Mouse (Mus musculus) ovary, postnatal 10 days (tissue): ENCODE data around the gene Gm884.

Experiments used
- DNase-seq: peaks from one replicate; pipeline ENCODE4 v3.0.0; 2022; ENCODE audit warnings: low spot score

Gene Gm884

GRCm38 (mm10) chr11:103621040-103621439 is at the start of gene Gm884:
Gene Gm884 (minus strand): TSS chr11:103621140.
- no peak for DNase-seq

- DNase-seq: no peak
These were observed 46.0 kb upstream of the Gm884 start for GRCm38 (mm10) chr11:103666907-103667426.

GRCm38 (mm10) chr11:103666181-103666906 is 45.4 kb upstream of the Gm884 start:
- DNase-seq: no peak

GRCm38 (mm10) chr11:103665695-103666094 is 44.8 kb upstream of the Gm884 start:
- DNase-seq: no peak

- DNase-seq: no peak
These were observed 42.2 kb upstream of the Gm884 start for GRCm38 (mm10) chr11:103663119-103663518.

GRCm38 (mm10) chr11:103662546-103662945 is 41.6 kb upstream of the Gm884 start:
- no peak for DNase-seq

GRCm38 (mm10) chr11:103661863-103662262 is 40.9 kb upstream of the Gm884 start:
- DNase-seq: no peak

- no peak for DNase-seq
These were observed 37.2 kb upstream of the Gm884 start for GRCm38 (mm10) chr11:103658189-103658588.

GRCm38 (mm10) chr11:103656520-103656919 is 35.6 kb upstream of the Gm884 start:
- DNase-seq: no peak

GRCm38 (mm10) chr11:103653359-103653965 is 32.5 kb upstream of the Gm884 start:
- no peak for DNase-seq

- no peak for DNase-seq
These were observed 30.5 kb upstream of the Gm884 start for GRCm38 (mm10) chr11:103651426-103651825.

GRCm38 (mm10) chr11:103649983-103650493 is 29.1 kb upstream of the Gm884 start:
- no peak for DNase-seq

GRCm38 (mm10) chr11:103649301-103649982 is 28.5 kb upstream of the Gm884 start, which contains the start of gene Rprml:
Gene Rprml (plus strand): TSS chr11:103649570.
- DNase-seq: no peak

GRCm38 (mm10) chr11:103648656-103649055 is 27.7 kb upstream of the Gm884 start:
- DNase-seq: no peak

- DNase-seq: no peak
These were observed 27.1 kb upstream of the Gm884 start for GRCm38 (mm10) chr11:103647921-103648620.

GRCm38 (mm10) chr11:103646301-103646700 is 25.4 kb upstream of the Gm884 start:
- DNase-seq: no peak

GRCm38 (mm10) chr11:103645731-103646130 is 24.8 kb upstream of the Gm884 start:
- no peak for DNase-seq

GRCm38 (mm10) chr11:103643211-103643610 is 22.3 kb upstream of the Gm884 start:
- DNase-seq: no peak

GRCm38 (mm10) chr11:103639407-103639946 is 18.5 kb upstream of the Gm884 start:
- no peak for DNase-seq

GRCm38 (mm10) chr11:103638790-103639189 is 17.9 kb upstream of the Gm884 start, which contains the start of gene Lyzl6:
Gene Lyzl6 (minus strand): TSS chr11:103638890.
- DNase-seq: no peak

- no peak for DNase-seq
These were observed 15.3 kb upstream of the Gm884 start for GRCm38 (mm10) chr11:103636261-103636660.

GRCm38 (mm10) chr11:103635481-103635880 is 14.5 kb upstream of the Gm884 start:
- DNase-seq: no peak
